Mouse (Mus musculus): ENCODE data around the gene Olfr97. TPM values are rescaled to one million over a fixed set of nuclear protein-coding genes. Genes with fewer than 3 reads are reported as not detected.

Olfr97 gene
- polyA plus RNA-seq, 1 experiment from 2014 or later = not detected

GRCm38 (mm10) chr17:37193032-37193431 is 44.1 kb downstream of the Olfr97 start:
- Histone ChIP-seq H3K4me2 (replicated peaks) (no peak overlapping the region), H3K4me1 (replicated peaks) (0 out of 2 replicates have a peak, but pooled peaks cover 6% of the 10 kb centered on the region), H3K27ac (no peak overlapping the region), H3K27me3 (peaks cover 35% of the 10 kb centered on the region), H3K4me3 (replicated peaks) (no peak overlapping the region), H3K36me3 (no peaks in the 10 kb centered on the region), H3K9ac (replicated peaks) (no peak overlapping the region), H3K9me3 (no peaks in the 10 kb centered on the region)
- no peak for ATAC-seq

- no peaks in the 10 kb centered on the region for H3K36me3 ChIP-seq
- no peak overlapping the region for H3K9ac ChIP-seq (replicated peaks)
- H3K4me2 ChIP-seq (replicated peaks) = no peak overlapping the region
- no peak overlapping the region for H3K27ac ChIP-seq
- no peak for ATAC-seq
- H3K4me3 ChIP-seq (replicated peaks) = no peak overlapping the region
- H3K9me3 ChIP-seq = no peaks in the 10 kb centered on the region
- no peaks in the 10 kb centered on the region for H3K4me1 ChIP-seq (replicated peaks)
- peaks cover 16% of the 10 kb centered on the region; the same call in 1 of the 2 replicates for H3K27me3 ChIP-seq
- 28% methylated on average over 2 of the region's 2 CpGs for WGBS
These were observed 46.4 kb downstream of the Olfr97 start for GRCm38 (mm10) chr17:37190711-37191110.

- no peaks in the 10 kb centered on the region for H3K36me3 ChIP-seq
- 65% methylated on average over 6 of the region's 6 CpGs for WGBS
- H3K27ac ChIP-seq = no peak overlapping the region
- no peak overlapping the region for H3K9ac ChIP-seq (replicated peaks)
- no peak overlapping the region for H3K4me3 ChIP-seq (replicated peaks)
- no peak overlapping the region for H3K4me2 ChIP-seq (replicated peaks)
- ATAC-seq = no peak
- no peaks in the 10 kb centered on the region for H3K27me3 ChIP-seq
- no peaks in the 10 kb centered on the region for H3K4me1 ChIP-seq (replicated peaks)
- no peaks in the 10 kb centered on the region for H3K9me3 ChIP-seq
These were observed 51.7 kb downstream of the Olfr97 start for GRCm38 (mm10) chr17:37185474-37185873.

Other genes starting within 250 kb of the Olfr97 start
- gene H2-M5, start 247.8 kb downstream of the Olfr97 start, polyA plus RNA-seq (2015; fragmentation: Nextera tagmentation; extraction: Ambion mirVana) = 3.9 TPM in 2 replicates
- 262 and 272 TPM in 2 replicates for gene Zfp57, start 236.2 kb downstream of the Olfr97 start, polyA plus RNA-seq (2015; fragmentation: Nextera tagmentation; extraction: Ambion mirVana)
- 1.6 TPM in 2 replicates for gene Mog, start 213.9 kb downstream of the Olfr97 start, polyA plus RNA-seq (2015; fragmentation: Nextera tagmentation; extraction: Ambion mirVana)
- gene Gabbr1, start 191.4 kb downstream of the Olfr97 start, polyA plus RNA-seq (2015; fragmentation: Nextera tagmentation; extraction: Ambion mirVana) = 46.7 and 53.2 TPM in 2 replicates
- not detected in 2 replicates for gene Olfr90, start 148.8 kb downstream of the Olfr97 start, polyA plus RNA-seq (2015; fragmentation: Nextera tagmentation; extraction: Ambion mirVana)
- not detected in 2 replicates for gene Olfr91, start 139.1 kb downstream of the Olfr97 start, polyA plus RNA-seq (2015; fragmentation: Nextera tagmentation; extraction: Ambion mirVana)
- not detected in 2 replicates for gene Olfr92, start 117.2 kb downstream of the Olfr97 start, polyA plus RNA-seq (2015; fragmentation: Nextera tagmentation; extraction: Ambion mirVana)
- gene Olfr93, start 75.8 kb downstream of the Olfr97 start, polyA plus RNA-seq (2015; fragmentation: Nextera tagmentation; extraction: Ambion mirVana) = not detected in 2 replicates
- gene Ubd, start 43.4 kb downstream of the Olfr97 start, polyA plus RNA-seq (2015; fragmentation: Nextera tagmentation; extraction: Ambion mirVana) = not detected in 2 replicates
- gene Olfr94, start 36.3 kb downstream of the Olfr97 start, polyA plus RNA-seq (2015; fragmentation: Nextera tagmentation; extraction: Ambion mirVana) = not detected in 2 replicates
- gene Olfr95, start 24.2 kb downstream of the Olfr97 start, polyA plus RNA-seq (2015; fragmentation: Nextera tagmentation; extraction: Ambion mirVana) = not detected in 2 replicates
- not detected in 2 replicates for gene Olfr96, start 17.2 kb downstream of the Olfr97 start, polyA plus RNA-seq (2015; fragmentation: Nextera tagmentation; extraction: Ambion mirVana)
- not detected in 2 replicates for gene Olfr98, start 26.4 kb upstream of the Olfr97 start, polyA plus RNA-seq (2015; fragmentation: Nextera tagmentation; extraction: Ambion mirVana)
- 0.54 and 1.1 TPM in 2 replicates for gene H2-M3, start 32.9 kb upstream of the Olfr97 start, polyA plus RNA-seq (2015; fragmentation: Nextera tagmentation; extraction: Ambion mirVana)
- gene Olfr99, start 46.1 kb upstream of the Olfr97 start, polyA plus RNA-seq (2015; fragmentation: Nextera tagmentation; extraction: Ambion mirVana) = not detected in 2 replicates
- not detected in 2 replicates for gene Olfr101, start 67.0 kb upstream of the Olfr97 start, polyA plus RNA-seq (2015; fragmentation: Nextera tagmentation; extraction: Ambion mirVana)
- gene Olfr102, start 79.7 kb upstream of the Olfr97 start, polyA plus RNA-seq (2015; fragmentation: Nextera tagmentation; extraction: Ambion mirVana) = not detected in 2 replicates
- gene Olfr103, start 102.4 kb upstream of the Olfr97 start, polyA plus RNA-seq (2015; fragmentation: Nextera tagmentation; extraction: Ambion mirVana) = not detected in 2 replicates
- not detected in 2 replicates for gene Olfr104-ps, start 122.3 kb upstream of the Olfr97 start, polyA plus RNA-seq (2015; fragmentation: Nextera tagmentation; extraction: Ambion mirVana)
- not detected in 2 replicates for gene Olfr105-ps, start 141.7 kb upstream of the Olfr97 start, polyA plus RNA-seq (2015; fragmentation: Nextera tagmentation; extraction: Ambion mirVana)
- gene Olfr106-ps, start 153.1 kb upstream of the Olfr97 start, polyA plus RNA-seq (2015; fragmentation: Nextera tagmentation; extraction: Ambion mirVana) = not detected in 2 replicates
- gene Olfr107, start 161.9 kb upstream of the Olfr97 start, polyA plus RNA-seq (2015; fragmentation: Nextera tagmentation; extraction: Ambion mirVana) = not detected in 2 replicates
- not detected in 2 replicates for gene Olfr108, start 208.2 kb upstream of the Olfr97 start, polyA plus RNA-seq (2015; fragmentation: Nextera tagmentation; extraction: Ambion mirVana)
- not detected in 2 replicates for gene Olfr109, start 221.6 kb upstream of the Olfr97 start, polyA plus RNA-seq (2015; fragmentation: Nextera tagmentation; extraction: Ambion mirVana)
- gene H2-M2, start 246.2 kb upstream of the Olfr97 start, polyA plus RNA-seq (2015; fragmentation: Nextera tagmentation; extraction: Ambion mirVana) = not detected in 2 replicates